Mouse (Mus musculus) spleen, adult 18-20 months (tissue): Measurements from ENCODE around the gene Gm21915.

Experiments
- DNase-seq, 2 experiments: peaks; one replicate each; pipeline ENCODE4 v3.0.0; 2022; ENCODE audit warnings: mixed read lengths in 2 of 2

Gene Gm21915

GRCm38 (mm10) chr9:40670313-40670712, at the start of gene Gm21915:
Gm21915 (plus strand) TSS chr9:40670613.
- no peak for DNase-seq

GRCm38 (mm10) chr9:40622265-40622664, 48.1 kb upstream of the Gm21915 start:
- DNase-seq: no peak

GRCm38 (mm10) chr9:40622793-40623192, 47.6 kb upstream of the Gm21915 start:
- no peak for DNase-seq

- DNase-seq: no peak
These were observed 45.1 kb upstream of the Gm21915 start for GRCm38 (mm10) chr9:40625341-40625740.

GRCm38 (mm10) chr9:40626566-40626965, 43.8 kb upstream of the Gm21915 start:
- DNase-seq: no peak

GRCm38 (mm10) chr9:40627146-40627713, 43.2 kb upstream of the Gm21915 start:
- no peak for DNase-seq

GRCm38 (mm10) chr9:40628130-40629069, 42.0 kb upstream of the Gm21915 start:
- no peak for DNase-seq

GRCm38 (mm10) chr9:40629441-40629840, 41.0 kb upstream of the Gm21915 start:
- no peak for DNase-seq

GRCm38 (mm10) chr9:40631101-40631500, 39.3 kb upstream of the Gm21915 start:
- DNase-seq: no peak

GRCm38 (mm10) chr9:40631505-40631904, 38.9 kb upstream of the Gm21915 start:
- no peak for DNase-seq

- peak; percentile 18 to 68 for DNase-seq
These were observed 34.4 kb upstream of the Gm21915 start for GRCm38 (mm10) chr9:40636054-40636453.

GRCm38 (mm10) chr9:40637705-40638393, 32.6 kb upstream of the Gm21915 start:
- no peak for DNase-seq

GRCm38 (mm10) chr9:40638394-40639049, 31.9 kb upstream of the Gm21915 start:
- DNase-seq: peak; percentile 12 to 29

- no peak for DNase-seq
These were observed 30.8 kb upstream of the Gm21915 start for GRCm38 (mm10) chr9:40639536-40640187.

GRCm38 (mm10) chr9:40641318-40641717, 29.1 kb upstream of the Gm21915 start:
- DNase-seq: no peak

- DNase-seq: no peak
These were observed 27.8 kb upstream of the Gm21915 start for GRCm38 (mm10) chr9:40642470-40643220.

- DNase-seq: no peak
These were observed 21.0 kb upstream of the Gm21915 start for GRCm38 (mm10) chr9:40649444-40649843.

- no peak for DNase-seq
These were observed 20.4 kb upstream of the Gm21915 start for GRCm38 (mm10) chr9:40649983-40650382.

- DNase-seq: no peak
These were observed 19.1 kb upstream of the Gm21915 start for GRCm38 (mm10) chr9:40651239-40651859.

GRCm38 (mm10) chr9:40652757-40653156, 17.7 kb upstream of the Gm21915 start:
- no peak for DNase-seq

- DNase-seq: no peak
These were observed 4.1 kb upstream of the Gm21915 start for GRCm38 (mm10) chr9:40666190-40666803.
